Mouse (Mus musculus) embryonic fibroblast, embryonic 13.5 days (primary cell): ENCODE results near the gene Mamstr.

Source experiments
- CTCF ChIP-seq: IDR thresholded peaks from 2 replicates; pipeline ENCODE4 v1.5.1; 2011; ENCODE audit warnings: mild to moderate bottlenecking, control low read depth, low read length, moderate library complexity, borderline replicate concordance; ENCODE audit not compliant: insufficient read depth
- POLR2A ChIP-seq: IDR thresholded peaks from 2 replicates; pipeline ENCODE4 v1.6.1; 2011; ENCODE audit warnings: low read depth, mild to moderate bottlenecking, control low read depth, low read length, moderate library complexity

DNA sequence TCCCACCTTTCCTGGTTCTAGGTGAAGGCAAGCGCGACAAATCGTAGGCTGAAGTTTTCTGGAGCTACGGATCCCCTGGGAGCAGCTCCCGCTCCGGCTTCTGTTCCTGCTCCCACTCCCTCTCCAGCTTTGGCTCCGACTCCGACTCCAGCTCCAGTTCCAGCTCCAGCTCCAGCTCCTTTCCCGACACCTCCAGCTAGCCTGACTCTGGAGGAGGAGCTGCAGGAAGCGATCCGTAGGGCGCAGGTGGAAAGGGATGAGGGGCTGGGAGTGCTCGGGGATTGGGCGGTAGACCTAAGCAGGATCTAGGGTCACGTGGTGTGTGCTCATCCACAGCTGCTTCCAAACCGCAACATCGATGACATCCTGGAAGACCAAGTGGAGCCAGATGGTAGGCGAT, 4.4 kb downstream of the Mamstr start:
- TF ChIP-seq CTCF (no peak), POLR2A (no peak; the same call in 1 of the 2 replicates)
